Mouse (Mus musculus): Measurements from ENCODE around the gene Hoxa10.

GRCm38 (mm10) chr6:52219234-52219942 is 21.3 kb downstream of the Hoxa10 start:
- TF ChIP-seq CTCF (IDR thresholded peaks at IDR 0.05; ENCODE audit: low read depth) = no peak
- TF ChIP-seq EP300 (IDR thresholded peaks at IDR 0.05; ENCODE audit: low read depth) = no peak

All from liver, postnatal 0 days (tissue).